Mouse (Mus musculus): Measurements from ENCODE around the gene Park7. TPM values are rescaled to one million over a fixed set of nuclear protein-coding genes. Genes with fewer than 3 reads are reported as not detected.

Gene Park7
- polyA plus RNA-seq, 1 experiment from 2014 or later = 374 TPM

DNA sequence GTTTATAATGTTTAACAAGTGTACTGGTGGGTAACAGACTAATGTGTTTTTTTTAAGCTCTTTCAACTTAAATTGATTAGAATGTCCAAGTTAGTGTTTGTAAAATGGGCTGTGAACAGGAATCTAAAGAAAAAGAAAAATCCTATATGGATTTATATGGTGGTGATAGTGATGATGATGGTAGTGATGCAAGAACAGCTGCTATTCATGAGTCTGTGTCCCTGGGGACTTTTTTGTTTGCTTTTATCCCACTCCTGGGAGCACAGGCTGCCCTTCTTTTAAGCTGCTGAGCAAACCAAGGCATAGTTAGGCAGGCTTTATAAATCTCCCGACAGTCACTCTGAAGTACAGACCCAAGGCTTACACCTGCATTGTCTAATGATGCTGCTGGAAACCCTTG is 19.3 kb upstream of the Park7 start:
- H3K36me3 ChIP-seq = no peaks in the 10 kb centered on the region
- H3K4me3 ChIP-seq (replicated peaks) = no peak overlapping the region
- H3K27me3 ChIP-seq = peaks cover 5% of the 10 kb centered on the region; the same call in 1 of the 2 replicates
- no peaks in the 10 kb centered on the region; the same call in 1 of the 2 replicates for H3K4me1 ChIP-seq
- no peak overlapping the region for H3K27ac ChIP-seq (replicated peaks)
- ATAC-seq (ENCODE audit: insufficient number of reproducible peaks, low FRiP score, low TSS enrichment, low read depth) = peak; percentile 29; the same call in 1 of the 2 replicates
- H3K9ac ChIP-seq = no peak overlapping the region
- H3K9me3 ChIP-seq (replicated peaks) = no peaks in the 10 kb centered on the region
- 68% methylated on average over 1 of the region's 1 CpGs for WGBS
- H3K4me2 ChIP-seq (replicated peaks) = no peak overlapping the region

DNA sequence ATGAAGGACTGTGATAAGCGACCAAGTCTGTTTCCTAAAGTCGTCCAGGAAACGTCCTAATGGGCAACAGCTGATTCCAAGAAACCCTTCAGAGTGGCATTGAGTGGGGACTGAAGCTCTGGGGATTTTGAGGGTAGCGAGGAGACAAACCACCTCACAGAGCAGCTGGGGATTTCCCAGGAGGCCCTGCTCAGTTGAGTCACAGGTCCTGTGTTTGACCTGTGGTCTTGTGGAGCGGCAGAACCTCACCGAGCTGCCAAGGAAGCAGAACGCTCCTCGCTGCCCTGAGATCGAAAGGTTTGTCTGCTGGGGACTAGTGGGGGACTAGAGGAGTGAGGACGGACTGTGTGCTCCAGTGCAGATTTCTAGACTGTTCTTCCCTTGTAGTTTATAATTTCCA is 13.6 kb upstream of the Park7 start:
- no peak overlapping the region for H3K4me3 ChIP-seq (replicated peaks)
- no peak overlapping the region for H3K27ac ChIP-seq (replicated peaks)
- H3K9me3 ChIP-seq (replicated peaks) = no peaks in the 10 kb centered on the region
- no peak overlapping the region for H3K9ac ChIP-seq
- no peaks in the 10 kb centered on the region for H3K4me1 ChIP-seq
- H3K27me3 ChIP-seq = peaks cover 5% of the 10 kb centered on the region; the same call in 1 of the 2 replicates
- ATAC-seq (ENCODE audit: insufficient number of reproducible peaks, low FRiP score, low TSS enrichment, low read depth) = no peak
- no peaks in the 10 kb centered on the region for H3K36me3 ChIP-seq
- H3K4me2 ChIP-seq (replicated peaks) = no peak overlapping the region
- 45% methylated on average over 10 of the region's 10 CpGs for WGBS

DNA sequence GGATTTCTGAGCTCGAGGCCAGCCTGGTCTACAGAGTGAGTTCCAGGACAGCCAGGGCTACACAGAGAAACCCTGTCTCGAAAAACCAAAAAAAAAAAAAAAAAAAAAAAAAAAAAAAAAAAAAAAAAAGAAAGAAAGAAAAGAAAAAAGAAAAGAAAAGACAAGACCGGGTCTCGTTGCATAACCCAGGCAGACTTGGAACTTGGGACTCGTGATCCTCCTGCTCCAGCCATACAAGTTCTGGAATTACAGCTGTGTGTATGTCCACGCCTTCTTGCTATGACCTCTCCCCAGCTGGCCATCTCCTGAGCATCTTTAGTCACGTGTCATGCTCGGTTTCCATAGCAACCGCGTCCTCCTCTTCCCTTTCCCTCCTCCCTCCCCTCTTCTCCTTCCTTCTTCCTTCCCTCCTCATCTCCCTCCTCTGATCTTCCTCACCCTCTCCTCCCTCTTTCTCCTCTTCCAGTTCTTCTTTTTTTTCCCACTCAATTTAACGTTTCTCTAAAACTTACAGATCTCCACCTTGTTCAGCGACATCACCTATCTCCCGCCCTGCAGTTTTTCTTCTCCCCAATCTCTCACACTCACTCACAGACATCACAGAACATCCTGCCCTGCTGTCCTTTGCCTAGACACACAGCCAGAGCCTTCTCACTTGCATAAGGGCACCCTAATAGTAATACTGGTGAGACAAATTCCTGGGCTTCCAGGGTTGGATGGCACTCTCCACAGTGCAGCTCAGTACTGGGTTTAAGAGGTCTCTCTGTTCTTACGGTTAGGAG is 12.9 kb upstream of the Park7 start:
- no peak overlapping the region for H3K4me2 ChIP-seq (replicated peaks)
- ATAC-seq (ENCODE audit: insufficient number of reproducible peaks, low FRiP score, low TSS enrichment, low read depth) = no peak
- no peaks in the 10 kb centered on the region for H3K4me1 ChIP-seq
- H3K27me3 ChIP-seq = peaks cover 5% of the 10 kb centered on the region; the same call in 1 of the 2 replicates
- H3K4me3 ChIP-seq (replicated peaks) = no peak overlapping the region
- H3K36me3 ChIP-seq = no peaks in the 10 kb centered on the region
- WGBS = 45% methylated on average over 13 of the region's 14 CpGs
- H3K9me3 ChIP-seq (replicated peaks) = no peaks in the 10 kb centered on the region
- H3K27ac ChIP-seq (replicated peaks) = no peak overlapping the region
- no peak overlapping the region for H3K9ac ChIP-seq

DNA sequence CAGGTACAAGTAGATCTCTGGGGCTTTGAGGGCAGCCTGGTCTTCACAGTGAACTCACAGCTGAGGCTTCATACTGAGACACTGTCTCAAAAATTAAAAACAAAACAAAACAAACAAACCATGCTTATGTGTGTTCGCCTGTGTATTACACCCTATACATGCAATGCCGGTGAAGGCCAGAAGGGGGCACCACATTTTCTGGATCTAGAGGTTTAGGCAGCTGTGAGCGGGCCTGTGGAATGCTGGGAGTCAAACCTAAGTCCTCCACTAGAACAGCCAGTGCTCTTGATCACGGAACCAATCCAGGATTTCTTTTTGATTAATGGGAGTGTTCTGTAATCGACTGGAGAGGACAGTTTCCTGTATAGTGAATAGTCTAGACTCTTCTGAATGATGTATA is 11.7 kb upstream of the Park7 start:
- ATAC-seq (ENCODE audit: insufficient number of reproducible peaks, low FRiP score, low TSS enrichment, low read depth) = no peak
- peaks cover 5% of the 10 kb centered on the region; the same call in 1 of the 2 replicates for H3K27me3 ChIP-seq
- no peak overlapping the region for H3K27ac ChIP-seq (replicated peaks)
- H3K4me1 ChIP-seq = no peaks in the 10 kb centered on the region
- no peak overlapping the region for H3K4me3 ChIP-seq (replicated peaks)
- H3K4me2 ChIP-seq (replicated peaks) = no peak overlapping the region
- H3K36me3 ChIP-seq = no peaks in the 10 kb centered on the region
- 57% methylated on average over 5 of the region's 5 CpGs for WGBS
- H3K9ac ChIP-seq = no peak overlapping the region
- H3K9me3 ChIP-seq (replicated peaks) = no peaks in the 10 kb centered on the region

DNA sequence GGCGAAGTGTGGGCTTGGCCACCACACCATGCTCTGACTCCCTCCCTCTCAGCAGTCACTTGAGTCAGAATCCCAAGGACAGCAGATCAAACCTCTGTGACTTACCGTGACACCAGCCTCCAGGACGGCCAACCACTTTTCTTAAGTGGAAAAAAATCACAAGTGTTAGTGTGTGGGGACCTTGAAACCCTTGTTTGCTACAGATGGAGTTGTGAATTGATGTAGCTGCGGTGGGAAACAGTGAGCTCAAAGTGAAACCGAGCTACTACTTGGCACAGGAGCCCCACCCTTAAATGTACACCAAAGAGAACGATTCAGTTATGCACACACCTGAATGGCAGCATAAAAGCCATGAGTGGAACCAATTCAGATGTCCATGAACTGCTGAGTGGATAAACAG is 10.7 kb upstream of the Park7 start:
- WGBS = 82% methylated on average over 6 of the region's 6 CpGs
- H3K9me3 ChIP-seq (replicated peaks) = no peaks in the 10 kb centered on the region
- no peaks in the 10 kb centered on the region for H3K4me1 ChIP-seq
- no peak overlapping the region for H3K4me2 ChIP-seq (replicated peaks)
- ATAC-seq (ENCODE audit: insufficient number of reproducible peaks, low FRiP score, low TSS enrichment, low read depth) = no peak
- no peak overlapping the region for H3K4me3 ChIP-seq (replicated peaks)
- no peaks in the 10 kb centered on the region for H3K27me3 ChIP-seq
- H3K9ac ChIP-seq = no peak overlapping the region
- no peaks in the 10 kb centered on the region for H3K36me3 ChIP-seq
- no peak overlapping the region for H3K27ac ChIP-seq (replicated peaks)

DNA sequence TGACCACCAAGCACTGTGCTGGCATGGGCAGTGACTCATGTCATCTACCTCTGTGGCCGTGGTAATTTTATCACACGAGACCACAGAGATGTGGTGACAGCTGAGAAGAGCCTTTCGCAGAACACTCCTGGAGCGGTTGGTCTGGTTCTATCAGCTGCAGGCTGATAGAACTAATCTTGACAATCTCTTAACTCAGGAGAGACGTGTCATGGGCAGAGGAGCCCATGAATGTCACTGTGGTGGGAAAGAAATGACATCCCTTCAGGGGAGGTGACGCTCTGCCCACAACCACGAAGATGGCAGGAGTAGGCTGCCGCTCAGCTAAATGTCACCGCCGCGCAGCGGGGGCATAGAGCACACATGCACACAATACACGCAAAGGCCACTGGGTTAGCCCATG is 10.1 kb upstream of the Park7 start:
- Histone ChIP-seq H3K4me2 (replicated peaks) (no peak overlapping the region), H3K9me3 (replicated peaks) (no peaks in the 10 kb centered on the region), H3K9ac (no peak overlapping the region), H3K36me3 (no peaks in the 10 kb centered on the region), H3K4me3 (replicated peaks) (no peak overlapping the region), H3K27ac (replicated peaks) (no peak overlapping the region), H3K27me3 (no peaks in the 10 kb centered on the region), H3K4me1 (no peaks in the 10 kb centered on the region)
- no peak for ATAC-seq (ENCODE audit: insufficient number of reproducible peaks, low FRiP score, low TSS enrichment, low read depth)
- WGBS = 77% methylated on average over 13 of the region's 13 CpGs

DNA sequence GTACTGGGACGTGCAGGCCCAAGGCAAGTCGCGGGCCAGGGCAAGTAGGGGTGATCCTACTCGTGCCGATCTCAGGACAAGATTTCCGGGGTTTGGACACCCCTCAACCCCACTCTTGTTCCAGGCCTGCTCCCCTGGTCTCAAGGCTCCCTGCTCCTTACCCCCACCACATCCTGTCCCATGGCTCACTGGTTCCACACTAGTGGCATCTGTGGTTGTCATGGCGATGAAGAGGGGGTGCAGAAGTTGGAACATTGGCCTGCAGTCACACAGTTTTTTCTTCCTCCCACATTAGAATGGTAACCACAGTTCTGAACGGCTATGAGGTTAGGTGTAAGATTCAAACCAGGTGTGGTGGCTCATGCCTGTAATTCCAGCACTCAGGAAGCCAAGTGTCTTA is 7.0 kb upstream of the Park7 start:
- Histone ChIP-seq H3K4me1 (no peaks in the 10 kb centered on the region), H3K36me3 (no peaks in the 10 kb centered on the region), H3K27ac (replicated peaks) (no peak overlapping the region), H3K9ac (no peak overlapping the region), H3K4me3 (replicated peaks) (no peak overlapping the region), H3K4me2 (replicated peaks) (no peak overlapping the region), H3K9me3 (replicated peaks) (no peaks in the 10 kb centered on the region), H3K27me3 (no peaks in the 10 kb centered on the region)
- no peak for ATAC-seq (ENCODE audit: insufficient number of reproducible peaks, low FRiP score, low TSS enrichment, low read depth)
- WGBS = 74% methylated on average over 8 of the region's 8 CpGs

DNA sequence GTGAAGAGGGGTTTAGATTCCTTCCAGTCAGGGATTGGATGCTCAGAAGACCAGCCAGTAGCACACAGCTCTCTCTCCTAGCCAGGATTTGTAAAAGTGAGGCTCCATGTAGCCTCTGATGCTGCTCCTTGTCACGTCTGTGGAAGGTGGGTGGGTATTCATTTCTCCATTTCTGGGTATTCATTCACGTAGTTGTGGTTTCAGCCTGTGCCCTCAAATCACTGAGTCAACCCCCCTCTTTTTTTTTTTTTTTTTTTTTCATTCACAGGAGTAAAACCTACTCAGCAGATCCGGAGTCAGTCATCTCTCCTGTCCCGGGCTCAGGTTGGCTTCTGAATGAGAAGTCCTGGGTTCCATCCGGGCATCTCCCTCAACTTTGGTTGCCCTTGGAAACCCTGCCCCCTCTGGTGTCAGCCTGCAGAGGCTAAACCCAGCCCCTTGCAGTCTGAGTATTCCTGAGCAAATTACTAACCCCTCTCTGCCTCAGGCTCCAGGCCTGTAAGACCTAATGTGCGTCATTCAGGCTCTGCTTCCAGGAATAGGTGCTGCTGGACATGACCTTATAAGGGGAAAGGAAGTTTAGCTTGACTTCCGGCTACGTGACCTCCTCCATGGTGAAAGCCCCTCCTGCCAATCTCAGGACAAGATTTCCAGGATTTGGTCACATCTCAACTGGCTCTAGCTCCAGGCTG is 3.2 kb upstream of the Park7 start:
- no peak overlapping the region for H3K4me2 ChIP-seq (replicated peaks)
- 55% methylated on average over 8 of the region's 8 CpGs for WGBS
- H3K27ac ChIP-seq (replicated peaks) = no peak overlapping the region
- peaks cover 13% of the 10 kb centered on the region; the same call in 1 of the 2 replicates for H3K4me1 ChIP-seq
- H3K9me3 ChIP-seq (replicated peaks) = no peaks in the 10 kb centered on the region
- no peaks in the 10 kb centered on the region for H3K36me3 ChIP-seq
- H3K4me3 ChIP-seq (replicated peaks) = no peak overlapping the region
- H3K9ac ChIP-seq = no peak overlapping the region
- ATAC-seq (ENCODE audit: insufficient number of reproducible peaks, low FRiP score, low TSS enrichment, low read depth) = no peak
- H3K27me3 ChIP-seq = no peaks in the 10 kb centered on the region

DNA sequence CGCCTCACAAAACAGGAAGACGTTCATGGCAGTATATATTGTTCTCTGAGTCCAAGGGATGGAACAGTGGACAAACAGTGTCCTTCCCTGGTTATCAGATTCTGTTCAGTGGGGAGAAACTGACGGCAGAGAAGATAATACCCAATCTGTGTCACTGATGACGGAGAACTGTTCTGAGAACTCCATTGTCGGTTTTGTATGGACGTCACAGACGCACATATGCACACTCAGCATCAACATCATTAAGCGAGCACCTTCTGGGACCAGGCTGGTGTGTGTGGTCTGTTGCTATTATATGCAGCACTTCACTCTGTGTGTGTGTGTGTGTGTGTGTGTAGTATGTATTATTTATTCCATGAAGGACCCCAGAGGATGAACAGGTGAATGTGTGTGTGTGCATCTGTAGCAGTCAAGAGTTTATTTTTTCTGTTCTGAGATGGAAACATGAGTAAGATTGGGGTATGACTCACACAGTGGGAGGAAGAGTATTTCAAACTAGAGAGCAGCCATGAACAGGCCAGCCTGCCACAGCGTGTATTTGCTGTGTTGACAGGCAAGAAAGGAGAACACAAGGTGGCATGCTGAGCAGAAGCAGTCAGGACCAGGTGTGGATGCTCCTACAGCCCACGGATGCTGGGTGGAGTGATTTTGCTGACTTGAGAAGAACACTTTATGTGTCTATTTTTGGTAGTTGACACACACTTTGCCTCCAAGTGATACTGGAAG is 1.1 kb upstream of the Park7 start:
- peak overlapping the region; percentile 57 for H3K4me2 ChIP-seq (replicated peaks)
- 48% methylated on average over 10 of the region's 10 CpGs for WGBS
- peak overlapping the region; percentile 93 for H3K27ac ChIP-seq (replicated peaks)
- peak overlapping the region; percentile 75 for H3K4me3 ChIP-seq (replicated peaks)
- no peak for ATAC-seq (ENCODE audit: insufficient number of reproducible peaks, low FRiP score, low TSS enrichment, low read depth)
- H3K4me1 ChIP-seq = peaks cover 13% of the 10 kb centered on the region; the same call in 1 of the 2 replicates
- H3K27me3 ChIP-seq = no peaks in the 10 kb centered on the region
- no peaks in the 10 kb centered on the region for H3K36me3 ChIP-seq
- H3K9ac ChIP-seq = peak overlapping the region; percentile 85
- H3K9me3 ChIP-seq (replicated peaks) = no peaks in the 10 kb centered on the region

DNA sequence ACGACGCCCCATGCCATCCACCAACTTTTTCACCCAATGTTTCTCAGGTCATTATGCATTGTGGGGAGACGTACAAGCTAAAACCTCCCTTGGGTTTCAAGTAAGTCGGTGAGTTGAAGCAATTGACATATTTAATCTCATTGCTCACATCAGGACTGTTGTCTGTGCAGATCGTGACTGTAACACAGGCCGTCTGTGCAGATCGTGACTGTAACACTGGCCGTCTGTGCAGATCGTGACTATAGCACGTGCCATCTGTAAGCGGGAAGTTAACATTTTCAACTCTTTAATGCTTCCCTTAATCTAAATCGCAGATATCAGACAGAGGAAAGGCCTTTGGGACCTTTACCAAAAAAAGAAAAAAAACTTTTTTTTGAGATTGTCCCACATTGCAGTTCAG is 494 bp downstream of the Park7 start:
- Histone ChIP-seq H3K27ac (replicated peaks) (peak overlapping the region; percentile 93), H3K9ac (peak overlapping the region; percentile 85), H3K9me3 (replicated peaks) (no peaks in the 10 kb centered on the region), H3K4me3 (replicated peaks) (peak overlapping the region; percentile 75), H3K4me2 (replicated peaks) (peak overlapping the region; percentile 57), H3K4me1 (peaks cover 19% of the 10 kb centered on the region), H3K27me3 (no peaks in the 10 kb centered on the region), H3K36me3 (no peaks in the 10 kb centered on the region)
- 14% methylated on average over 12 of the region's 12 CpGs for WGBS
- ATAC-seq (ENCODE audit: insufficient number of reproducible peaks, low FRiP score, low TSS enrichment, low read depth) = no peak
